Mouse (Mus musculus) testis, adult 2 months (tissue): Measurements from ENCODE around the gene Pou5f1.

Experiments used
- CTCF ChIP-seq: fragments of 200-500 bp; IDR thresholded peaks from 2 replicates; pipeline ENCODE4 v1.5.1; 2012; ENCODE audit warnings: low read depth, mild to moderate bottlenecking, inconsistent platforms, low read length, moderate library complexity; ENCODE audit not compliant: control insufficient read depth, insufficient read depth, insufficient replicate concordance
- POLR2A ChIP-seq: fragments of 200-500 bp; IDR thresholded peaks from 2 replicates; pipeline ENCODE4 v1.6.1; 2012; ENCODE audit warnings: low read depth, mild to moderate bottlenecking, inconsistent platforms, low read length, moderate library complexity; ENCODE audit not compliant: control insufficient read depth

DNA sequence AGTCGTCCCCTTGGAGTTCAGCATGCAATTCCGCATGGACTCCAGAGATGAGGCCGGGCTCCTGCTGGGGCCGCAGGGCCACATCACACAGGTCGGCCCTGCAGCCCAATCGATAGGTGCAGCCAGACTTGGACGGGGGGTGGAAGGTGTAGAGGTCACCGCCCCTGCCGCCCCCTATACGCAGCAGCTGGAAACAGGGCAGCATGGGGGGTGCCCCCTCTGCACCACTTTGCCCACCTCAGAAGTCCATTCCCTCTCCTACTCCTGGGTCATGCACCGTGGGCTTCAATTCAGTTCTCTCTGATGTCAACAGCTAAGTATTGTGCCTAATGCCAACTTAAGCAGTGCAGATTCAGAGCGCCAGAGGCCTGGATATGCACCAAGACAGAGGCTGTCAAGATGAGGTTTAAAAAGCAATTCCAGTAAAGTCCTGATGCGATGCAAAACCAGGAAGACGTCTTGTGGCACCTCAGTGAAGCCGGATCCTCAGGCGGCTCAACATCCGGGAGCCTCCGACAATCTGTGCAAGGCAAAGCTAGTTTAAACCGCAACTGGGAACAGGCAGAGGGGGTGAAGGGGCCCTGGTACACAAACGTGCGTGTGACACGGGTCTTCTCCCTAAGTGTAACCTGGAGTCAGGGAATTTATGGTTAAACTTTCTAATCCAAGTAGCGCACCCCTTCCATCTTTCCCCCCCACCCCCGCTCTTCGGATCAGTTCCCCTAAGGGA, 10.3 kb downstream of the Pou5f1 start:
- TF ChIP-seq POLR2A: no peak
- no peak for TF ChIP-seq CTCF
